Mouse (Mus musculus) liver, embryonic 11.5 days (tissue): ENCODE measurements around the gene Itga3. TPM values are rescaled to one million over a fixed set of nuclear protein-coding genes. Genes with fewer than 3 reads are reported as not detected.

Source experiments
- ATAC-seq: fragments of 200-750 bp; cut with Nextera tagmentation; replicated peaks from 2 replicates; pipeline ENCODE4 v1.8.0; 2017; ENCODE audit warnings: moderate number of reproducible peaks, mild to moderate bottlenecking, moderate TSS enrichment, moderate library complexity; ENCODE audit not compliant: low FRiP score
- DNase-seq: peaks from one replicate; pipeline ENCODE4 v3.0.0-alpha.2; 2017; ENCODE audit warnings: low spot score
- H3K27ac ChIP-seq: fragments of 300-500 bp; sonication (generic); 2 replicates; pipeline ENCODE4 v1.5.1; 2014; ENCODE audit warnings: mild to moderate bottlenecking, low read depth, low read length, control low read depth
- H3K27me3 ChIP-seq: fragments of 300-500 bp; sonication (generic); replicated peaks from 2 replicates; pipeline ENCODE4 v1.6.1; 2014; ENCODE audit warnings: low read length, mixed read lengths; ENCODE audit not compliant: control insufficient read depth, insufficient read depth
- H3K36me3 ChIP-seq: fragments of 300-500 bp; sonication (generic); 2 replicates; pipeline ENCODE4 v1.6.1; 2014; ENCODE audit warnings: mild to moderate bottlenecking, low read length, moderate library complexity, mixed read lengths; ENCODE audit not compliant: control insufficient read depth, insufficient read depth
- H3K4me1 ChIP-seq: fragments of 300-500 bp; sonication (generic); replicated peaks from 2 replicates; pipeline ENCODE4 v1.6.1; 2014; ENCODE audit warnings: low read length, mixed read lengths; ENCODE audit not compliant: control insufficient read depth, insufficient read depth
- H3K4me2 ChIP-seq: fragments of 300-500 bp; sonication (generic); 2 replicates; pipeline ENCODE4 v1.6.1; 2014; ENCODE audit warnings: mild to moderate bottlenecking, control low read depth, moderate library complexity
- H3K4me3 ChIP-seq: fragments of 300-500 bp; sonication (generic); 2 replicates; pipeline ENCODE4 v1.5.1; 2014; ENCODE audit warnings: low read depth, low read length, control low read depth
- H3K9ac ChIP-seq: fragments of 300-500 bp; sonication (generic); 2 replicates; pipeline ENCODE4 v1.6.1; 2014; ENCODE audit warnings: low read depth, low read length, control low read depth
- H3K9me3 ChIP-seq: fragments of 300-500 bp; sonication (generic); 2 replicates; pipeline ENCODE4 v1.6.1; 2016; ENCODE audit warnings: low read length, inconsistent platforms, mixed read lengths; ENCODE audit not compliant: control insufficient read depth
- WGBS: fragments of 180-500 bp; shearing (Covaris S2); extraction: QIAGEN DNeasy Blood & Tissue Kit; methylation state at CpG from one replicate; pipeline ENCODE4 v1.1.7; 2014; 5-methylcytosine and 5-hydroxymethylcytosine counted together
- polyA plus RNA-seq: library from polyadenylated mRNA; unstranded; fragments of >200 nt; fragmentation: Nextera tagmentation; extraction: Ambion mirVana; gene quantifications from 2 replicates; pipeline ENCODE4 v1.2.1, GENCODE M21; 2014

Gene Itga3
- 4.0 and 4.6 TPM in 2 replicates for polyA plus RNA-seq

DNA sequence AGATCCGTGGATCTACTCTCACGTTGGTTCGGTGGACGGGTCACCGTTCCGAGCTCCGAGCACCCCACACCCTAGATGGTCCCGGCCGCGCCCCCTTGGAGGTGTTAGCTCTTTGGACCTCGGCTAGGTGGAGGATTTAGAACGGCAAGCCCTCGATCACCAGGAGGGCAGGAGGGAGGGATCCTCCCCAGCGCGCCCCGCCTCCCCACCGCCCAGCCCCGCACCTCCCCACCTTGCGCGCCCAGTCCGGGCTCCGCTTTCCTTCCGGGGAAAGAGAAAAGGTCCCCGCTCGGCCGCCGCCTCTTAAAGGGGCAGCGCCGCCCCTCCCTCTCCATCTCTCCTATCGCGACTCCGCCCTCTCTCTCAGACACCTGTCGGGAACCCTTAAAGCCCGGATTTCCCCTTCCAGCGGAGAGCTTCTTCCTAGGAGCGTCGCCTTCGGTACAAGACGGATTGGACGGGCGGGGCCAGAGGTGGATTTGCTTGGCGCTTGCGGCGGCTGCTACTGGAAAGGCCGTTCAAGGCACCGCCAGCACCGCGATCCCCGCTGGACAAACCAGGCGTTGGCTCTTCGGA, at the start of gene Itga3:
Itga3 (minus strand) TSS at position 266 of the 576 bp plus-strand sequence.
- WGBS, result under 1% methylated on average over 51 of the region's 51 CpGs
- H3K4me3 ChIP-seq, result peak within 1 kb of the TSS; percentile 50
- H3K36me3 ChIP-seq, result no peaks in the 10 kb centered on the region
- DNase-seq, result peak; percentile 68
- peak within 1 kb of the TSS; percentile 20; the same call in 1 of the 2 replicates for H3K9ac ChIP-seq
- no peak within 1 kb of the TSS for H3K27ac ChIP-seq
- peaks cover 16% of the 10 kb centered on the region for H3K4me1 ChIP-seq
- H3K9me3 ChIP-seq, result no peaks in the 10 kb centered on the region
- H3K27me3 ChIP-seq, result peaks cover 64% of the 10 kb centered on the region
- peak; percentile 48 for ATAC-seq
- peak within 1 kb of the TSS; percentile 81 for H3K4me2 ChIP-seq

DNA sequence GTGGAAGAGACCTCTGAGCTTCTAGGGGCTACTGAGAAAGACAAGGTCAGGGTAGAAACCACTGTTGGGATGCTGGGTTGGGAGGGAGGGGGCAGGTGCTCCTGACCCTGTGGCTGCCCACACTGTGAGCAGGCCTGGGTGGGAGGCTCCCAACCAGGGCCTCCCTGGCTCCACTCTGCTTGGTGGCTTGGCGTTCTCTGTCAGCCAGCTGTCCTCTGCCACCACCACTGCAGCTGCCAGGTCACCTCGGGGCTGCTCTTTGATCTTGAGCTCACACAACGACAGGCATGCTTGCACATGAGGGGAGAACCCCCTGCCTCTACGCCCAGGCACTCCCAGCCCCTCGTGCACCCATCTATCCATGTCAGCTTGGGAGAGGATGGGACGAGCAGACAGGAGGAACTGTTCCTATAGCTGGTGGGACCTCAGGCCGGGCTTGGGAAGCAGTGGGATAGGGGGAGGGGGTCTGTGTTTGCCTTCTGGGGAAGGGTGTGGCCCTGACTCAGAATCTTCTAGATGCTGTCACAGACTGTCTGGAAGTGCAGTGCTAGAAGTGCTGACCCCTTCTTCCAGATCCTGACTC, 48.9 kb upstream of the Itga3 start:
- WGBS, result 30% methylated on average over 7 of the region's 7 CpGs
- peaks cover 5% of the 10 kb centered on the region; the same call in 1 of the 2 replicates for H3K4me1 ChIP-seq
- H3K9ac ChIP-seq, result no peak overlapping the region
- H3K9me3 ChIP-seq, result no peaks in the 10 kb centered on the region
- DNase-seq (no peak), ATAC-seq (no peak)
- H3K4me3 ChIP-seq, result no peak overlapping the region
- no peaks in the 10 kb centered on the region for H3K36me3 ChIP-seq
- H3K4me2 ChIP-seq, result no peak overlapping the region
- H3K27me3 ChIP-seq, result peaks cover 89% of the 10 kb centered on the region
- H3K27ac ChIP-seq, result no peak overlapping the region

DNA sequence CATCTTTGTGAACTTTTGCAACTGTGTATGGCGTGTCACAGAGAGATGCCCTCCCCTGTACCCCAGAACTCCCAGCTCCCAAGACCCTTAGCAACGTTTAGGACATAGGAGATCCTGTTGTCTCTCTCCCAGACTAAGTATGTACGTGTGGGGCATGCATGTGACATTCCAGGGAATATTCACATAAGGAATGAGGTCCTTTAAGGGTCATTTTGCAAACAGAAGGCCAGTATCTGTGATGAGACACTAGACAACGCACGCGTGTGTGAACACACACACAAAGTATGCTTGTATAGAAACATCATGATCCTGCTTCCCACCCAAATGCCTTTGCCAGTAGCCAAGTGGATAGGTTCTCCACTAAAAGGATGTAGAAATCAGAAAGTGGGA, 45.5 kb upstream of the Itga3 start:
- peaks cover 95% of the 10 kb centered on the region for H3K27me3 ChIP-seq
- peaks cover 8% of the 10 kb centered on the region; the same call in 1 of the 2 replicates for H3K4me1 ChIP-seq
- WGBS, result 34% methylated on average over 6 of the region's 6 CpGs
- no peaks in the 10 kb centered on the region for H3K9me3 ChIP-seq
- H3K36me3 ChIP-seq, result no peaks in the 10 kb centered on the region
- no peak overlapping the region for H3K4me2 ChIP-seq
- H3K4me3 ChIP-seq, result no peak overlapping the region
- H3K9ac ChIP-seq, result no peak overlapping the region
- DNase-seq (no peak), ATAC-seq (no peak)
- H3K27ac ChIP-seq, result no peak overlapping the region

DNA sequence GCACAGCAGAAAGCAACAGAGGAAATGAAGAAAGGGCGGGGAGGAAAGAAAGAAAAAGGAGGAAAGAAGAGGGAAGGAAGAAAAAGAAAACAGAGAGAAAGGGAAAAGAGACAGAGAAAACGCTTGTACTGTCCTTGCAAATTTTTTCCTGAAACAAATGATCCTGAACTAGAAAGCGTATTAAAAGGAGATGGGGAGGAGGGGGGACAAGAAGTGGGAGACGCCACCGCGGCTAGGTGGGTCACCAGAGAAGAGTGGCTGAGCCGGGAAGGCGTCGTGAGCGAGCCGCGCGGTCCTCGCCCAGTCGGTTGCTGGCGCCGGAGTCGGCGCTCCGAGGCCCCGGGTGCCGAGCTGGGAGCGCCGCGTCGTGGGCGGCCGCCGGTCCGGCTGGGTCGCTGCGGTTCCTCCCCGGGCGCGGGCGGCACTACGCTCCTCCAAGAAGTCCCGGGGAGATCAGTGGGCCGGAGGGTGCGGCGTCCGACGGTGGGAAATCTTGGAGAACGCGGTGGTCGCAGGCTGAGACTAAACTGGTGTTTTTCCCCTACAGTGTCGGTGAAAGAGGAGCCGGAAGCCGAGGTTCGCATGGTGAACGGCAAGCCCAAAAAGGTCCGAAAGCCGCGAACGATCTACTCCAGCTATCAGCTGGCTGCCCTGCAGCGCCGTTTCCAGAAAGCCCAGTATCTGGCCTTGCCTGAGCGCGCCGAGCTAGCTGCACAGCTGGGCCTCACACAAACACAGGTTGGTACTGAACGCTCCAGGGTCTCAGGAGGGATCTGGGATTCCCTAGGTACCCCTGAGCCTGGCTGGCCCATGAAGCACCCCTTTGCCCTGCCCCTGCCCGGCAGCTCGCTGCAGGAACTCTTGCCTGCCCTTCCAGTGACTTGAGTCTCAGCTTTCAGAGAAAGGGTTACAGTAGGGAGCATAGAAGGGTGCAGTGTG, 44.8 kb upstream of the Itga3 start:
- H3K4me3 ChIP-seq, result peak overlapping the region; percentile 30
- no peak for ATAC-seq
- H3K27me3 ChIP-seq, result peaks cover 91% of the 10 kb centered on the region
- DNase-seq, result no peak
- no peak overlapping the region for H3K27ac ChIP-seq
- no peak overlapping the region for H3K9ac ChIP-seq
- H3K36me3 ChIP-seq, result no peaks in the 10 kb centered on the region
- under 1% methylated on average over 63 of the region's 63 CpGs for WGBS
- H3K4me2 ChIP-seq, result peak overlapping the region; percentile 50
- no peaks in the 10 kb centered on the region for H3K9me3 ChIP-seq
- peaks cover 5% of the 10 kb centered on the region; the same call in 1 of the 2 replicates for H3K4me1 ChIP-seq

DNA sequence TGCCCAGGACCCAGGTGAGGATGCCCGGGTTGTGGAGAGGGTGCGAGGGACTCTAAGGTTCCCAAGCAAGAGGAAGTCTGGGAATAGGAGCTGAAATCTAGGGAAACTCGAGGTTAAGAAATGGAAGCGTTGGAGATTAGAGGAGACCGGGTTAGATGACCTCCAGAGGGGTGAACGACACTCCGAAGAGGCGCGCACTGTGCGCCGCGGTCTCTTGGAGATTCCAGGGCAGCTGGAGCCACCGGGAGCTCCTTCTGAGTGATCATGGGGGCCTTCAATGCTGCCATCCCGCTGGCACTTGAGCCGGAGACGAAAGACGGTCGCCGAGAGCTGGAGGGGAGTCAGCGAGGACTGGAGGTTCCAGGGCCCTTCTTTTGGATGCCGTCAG, 44.0 kb upstream of the Itga3 start:
- WGBS, result 3% methylated on average over 21 of the region's 21 CpGs
- ATAC-seq, result no peak
- Histone ChIP-seq H3K4me1 (peaks cover 4% of the 10 kb centered on the region; the same call in 1 of the 2 replicates), H3K9ac (no peak overlapping the region), H3K27me3 (peaks cover 85% of the 10 kb centered on the region), H3K4me2 (peak overlapping the region; percentile 57; the same call in 1 of the 2 replicates), H3K4me3 (peak overlapping the region; percentile 34), H3K9me3 (no peaks in the 10 kb centered on the region), H3K36me3 (no peaks in the 10 kb centered on the region), H3K27ac (no peak overlapping the region)
- DNase-seq, result no peak

DNA sequence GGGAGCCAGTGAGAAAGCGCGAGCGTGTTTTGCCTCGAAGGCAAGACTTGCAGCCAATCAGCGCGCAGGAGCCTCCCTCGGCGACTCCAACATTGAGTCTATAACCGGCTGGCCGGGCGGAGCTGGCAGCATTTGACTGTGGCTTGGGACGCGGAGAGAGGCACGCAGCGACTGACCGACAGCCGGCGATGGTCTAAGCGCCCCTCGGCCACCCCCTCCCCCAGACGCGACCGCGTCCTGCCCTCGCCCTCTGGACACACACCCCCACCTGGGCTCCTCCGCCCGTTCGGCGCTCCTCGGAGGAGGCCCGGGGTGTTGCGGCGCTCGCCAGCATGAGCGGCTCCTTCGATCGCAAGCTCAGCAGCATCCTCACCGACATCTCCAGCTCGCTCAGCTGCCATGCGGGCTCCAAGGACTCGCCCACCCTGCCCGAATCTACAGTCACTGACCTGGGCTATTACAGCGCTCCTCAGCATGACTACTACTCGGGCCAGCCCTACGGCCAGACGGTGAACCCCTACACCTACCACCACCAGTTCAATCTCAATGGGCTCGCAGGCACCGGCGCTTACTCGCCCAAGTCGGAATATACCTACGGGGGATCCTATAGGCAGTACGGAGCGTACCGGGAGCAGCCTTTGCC, 43.5 kb upstream of the Itga3 start, which contains the start of gene Dlx3:
Dlx3 (plus strand) TSS at position 130 of the 643 bp plus-strand sequence.
- H3K4me1 ChIP-seq, result peaks cover 4% of the 10 kb centered on the region; the same call in 1 of the 2 replicates
- peak within 1 kb of the TSS; percentile 57 for H3K4me2 ChIP-seq
- no peaks in the 10 kb centered on the region for H3K36me3 ChIP-seq
- H3K9me3 ChIP-seq, result no peaks in the 10 kb centered on the region
- 3% methylated on average over 52 of the region's 55 CpGs for WGBS
- no peak within 1 kb of the TSS for H3K9ac ChIP-seq
- no peak within 1 kb of the TSS for H3K27ac ChIP-seq
- peak; percentile 61 for DNase-seq
- H3K27me3 ChIP-seq, result peaks cover 82% of the 10 kb centered on the region
- 0 out of 2 replicates have a peak, but pooled peaks have one; percentile 18 for ATAC-seq
- peak within 1 kb of the TSS; percentile 34 for H3K4me3 ChIP-seq

DNA sequence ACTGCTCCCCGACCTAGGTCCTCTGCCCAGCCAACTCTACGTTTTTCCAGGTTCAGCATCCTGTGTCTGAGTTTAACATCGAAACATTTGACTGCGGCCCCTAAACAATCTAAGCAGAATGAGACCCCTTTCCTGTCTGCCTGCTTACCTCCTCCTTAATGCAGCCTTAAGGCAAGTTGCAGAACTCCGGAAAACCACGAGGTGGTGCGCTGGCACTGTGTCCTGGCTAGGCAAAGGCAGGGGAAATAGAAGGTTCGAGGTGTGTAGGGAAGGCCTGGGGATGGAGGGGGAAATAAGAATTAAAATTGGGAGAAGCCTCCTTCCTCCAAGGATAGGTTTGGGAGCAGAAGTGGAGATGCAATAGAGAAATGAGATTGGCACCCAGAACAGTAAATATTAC, 41.9 kb upstream of the Itga3 start:
- Histone ChIP-seq H3K4me3 (no peak overlapping the region), H3K36me3 (no peaks in the 10 kb centered on the region), H3K27ac (no peak overlapping the region), H3K27me3 (peaks cover 66% of the 10 kb centered on the region), H3K4me2 (peak overlapping the region; percentile 20; the same call in 1 of the 2 replicates), H3K9ac (no peak overlapping the region), H3K9me3 (no peaks in the 10 kb centered on the region), H3K4me1 (peaks cover 4% of the 10 kb centered on the region; the same call in 1 of the 2 replicates)
- WGBS, result 5% methylated on average over 8 of the region's 8 CpGs
- DNase-seq (peak; percentile 68), ATAC-seq (no peak)

DNA sequence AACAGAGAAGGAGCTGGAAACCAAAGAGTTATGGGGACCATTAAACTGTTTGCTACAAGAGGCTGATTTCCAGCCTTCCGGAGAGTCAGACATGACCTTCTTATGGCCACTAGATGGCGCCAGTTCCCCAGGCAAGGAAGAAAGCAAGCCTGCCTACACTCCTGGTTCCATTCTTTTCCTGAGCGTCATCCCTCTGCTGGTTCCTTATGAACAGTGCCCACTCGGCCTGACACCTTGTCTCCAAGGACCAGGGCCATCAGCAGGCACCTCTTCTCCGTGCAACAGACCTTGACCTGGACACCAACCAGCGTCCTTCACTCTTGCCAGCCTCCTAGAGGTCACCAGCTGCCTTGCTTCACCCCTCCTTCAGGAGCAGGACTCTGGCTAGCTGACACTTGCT, 40.4 kb upstream of the Itga3 start:
- DNase-seq, result peak; percentile 59
- peaks cover 51% of the 10 kb centered on the region for H3K27me3 ChIP-seq
- 5% methylated on average over 6 of the region's 6 CpGs for WGBS
- peaks cover 4% of the 10 kb centered on the region; the same call in 1 of the 2 replicates for H3K4me1 ChIP-seq
- H3K9ac ChIP-seq, result no peak overlapping the region
- H3K27ac ChIP-seq, result no peak overlapping the region
- no peaks in the 10 kb centered on the region for H3K9me3 ChIP-seq
- no peaks in the 10 kb centered on the region for H3K36me3 ChIP-seq
- H3K4me3 ChIP-seq, result no peak overlapping the region
- no peak overlapping the region for H3K4me2 ChIP-seq
- ATAC-seq, result no peak
